Mouse (Mus musculus) intestine, embryonic 14.5 days (tissue): Measurements from ENCODE around the gene Ckap2l. TPM values are rescaled to one million over a fixed set of nuclear protein-coding genes. Genes with fewer than 3 reads are reported as not detected.

ENCODE experiments used
- ATAC-seq: fragments of 200-750 bp; cut with Nextera tagmentation; replicated peaks from 2 replicates; pipeline ENCODE4 v1.8.0; 2017; ENCODE audit warnings: low read depth, moderate number of reproducible peaks, moderate TSS enrichment, moderate library complexity; ENCODE audit not compliant: low FRiP score, low TSS enrichment
- DNase-seq: peaks from one replicate; pipeline ENCODE4 v3.0.0-alpha.2; 2018; ENCODE audit warnings: low spot score
- H3K27ac ChIP-seq: fragments of 300-500 bp; sonication (generic); 2 replicates; pipeline ENCODE4 v1.5.1; 2014; ENCODE audit warnings: low read depth, mild to moderate bottlenecking, control low read depth
- H3K27me3 ChIP-seq: fragments of 300-500 bp; sonication (generic); replicated peaks from 2 replicates; pipeline ENCODE4 v1.6.1; 2014; ENCODE audit warnings: low read length, control low read depth; ENCODE audit not compliant: control insufficient read depth, insufficient read depth
- H3K36me3 ChIP-seq: fragments of 300-500 bp; sonication (generic); 2 replicates; pipeline ENCODE4 v1.6.1; 2014; ENCODE audit warnings: low read length, control low read depth; ENCODE audit not compliant: control insufficient read depth, insufficient read depth
- H3K4me1 ChIP-seq: fragments of 300-500 bp; sonication (generic); replicated peaks from 2 replicates; pipeline ENCODE4 v1.6.1; 2014; ENCODE audit warnings: low read length, control low read depth, mixed read lengths; ENCODE audit not compliant: control insufficient read depth, insufficient read depth
- H3K4me2 ChIP-seq: fragments of 300-500 bp; sonication (generic); 2 replicates; pipeline ENCODE4 v1.6.1; 2014; ENCODE audit warnings: low read length
- H3K4me3 ChIP-seq: fragments of 300-500 bp; sonication (generic); 2 replicates; pipeline ENCODE4 v1.5.1; 2014; ENCODE audit warnings: low read depth, low read length, control low read depth, mixed read lengths
- H3K9ac ChIP-seq: fragments of 300-500 bp; sonication (generic); 2 replicates; pipeline ENCODE4 v1.6.1; 2014; ENCODE audit warnings: mild to moderate bottlenecking, low read length
- H3K9me3 ChIP-seq: fragments of 300-500 bp; sonication (generic); 2 replicates; pipeline ENCODE4 v1.6.1; 2016; ENCODE audit warnings: low read length, control low read depth; ENCODE audit not compliant: control insufficient read depth
- WGBS: fragments of 180-500 bp; shearing (Covaris S2); extraction: QIAGEN DNeasy Blood & Tissue Kit; methylation state at CpG from one replicate; pipeline ENCODE4 v1.1.7; 2014; 5-methylcytosine and 5-hydroxymethylcytosine counted together
- polyA plus RNA-seq: library from polyadenylated mRNA; unstranded; fragments of >200 nt; fragmentation: Nextera tagmentation; extraction: Ambion mirVana; gene quantifications from 2 replicates; pipeline ENCODE4 v1.2.1, GENCODE M21; 2014

Gene Ckap2l
- polyA plus RNA-seq, 1 experiment from 2014 or later, result 48.6 TPM

GRCm38 (mm10) chr2:129258475-129259211 is 38.4 kb downstream of the Ckap2l start:
- no peak overlapping the region for H3K4me3 ChIP-seq
- 35% methylated on average over 7 of the region's 7 CpGs for WGBS
- H3K9ac ChIP-seq, result no peak overlapping the region
- DNase-seq, result peak; percentile 78
- H3K9me3 ChIP-seq, result no peaks in the 10 kb centered on the region
- H3K4me1 ChIP-seq, result peaks cover 7% of the 10 kb centered on the region; the same call in 1 of the 2 replicates
- no peak overlapping the region for H3K4me2 ChIP-seq
- H3K27me3 ChIP-seq, result no peaks in the 10 kb centered on the region
- ATAC-seq, result peak; percentile 32; the same call in 1 of the 2 replicates
- H3K27ac ChIP-seq, result peak overlapping the region; percentile 57
- no peaks in the 10 kb centered on the region for H3K36me3 ChIP-seq

- ATAC-seq (peak; percentile 67), DNase-seq (peak; percentile 62)
- 74% methylated on average over 3 of the region's 3 CpGs for WGBS
Measured at GRCm38 (mm10) chr2:129258056-129258455, 39.0 kb downstream of the Ckap2l start.

GRCm38 (mm10) chr2:129256006-129256405 is 41.0 kb downstream of the Ckap2l start:
- DNase-seq, result peak; percentile 49
- H3K4me2 ChIP-seq, result no peak overlapping the region
- ATAC-seq, result no peak
- no peaks in the 10 kb centered on the region for H3K27me3 ChIP-seq
- H3K27ac ChIP-seq, result no peak overlapping the region
- no peak overlapping the region for H3K9ac ChIP-seq
- H3K4me3 ChIP-seq, result no peak overlapping the region
- no peaks in the 10 kb centered on the region for H3K9me3 ChIP-seq
- WGBS, result 64% methylated on average over 4 of the region's 4 CpGs
- H3K36me3 ChIP-seq, result no peaks in the 10 kb centered on the region
- peaks cover 18% of the 10 kb centered on the region; the same call in 1 of the 2 replicates for H3K4me1 ChIP-seq

More at GRCm38 (mm10) chr2:129258056-129258455, 39.0 kb downstream of the Ckap2l start:
- H3K4me1 ChIP-seq, result peaks cover 13% of the 10 kb centered on the region; the same call in 1 of the 2 replicates
- no peak overlapping the region for H3K4me3 ChIP-seq
- no peaks in the 10 kb centered on the region for H3K27me3 ChIP-seq
- no peak overlapping the region for H3K4me2 ChIP-seq
- H3K9ac ChIP-seq, result no peak overlapping the region
- peak overlapping the region; percentile 57 for H3K27ac ChIP-seq
- no peaks in the 10 kb centered on the region for H3K9me3 ChIP-seq
- H3K36me3 ChIP-seq, result no peaks in the 10 kb centered on the region

GRCm38 (mm10) chr2:129254076-129254475 is 42.9 kb downstream of the Ckap2l start:
- no peak overlapping the region for H3K4me2 ChIP-seq
- DNase-seq (peak; percentile 40), ATAC-seq (peak; percentile 67)
- no peak overlapping the region for H3K9ac ChIP-seq
- H3K36me3 ChIP-seq, result no peaks in the 10 kb centered on the region
- no peak overlapping the region for H3K4me3 ChIP-seq
- H3K27ac ChIP-seq, result peak overlapping the region; percentile 60
- H3K9me3 ChIP-seq, result no peaks in the 10 kb centered on the region
- H3K27me3 ChIP-seq, result no peaks in the 10 kb centered on the region
- peaks cover 18% of the 10 kb centered on the region; the same call in 1 of the 2 replicates for H3K4me1 ChIP-seq
- 18% methylated on average over 2 of the region's 2 CpGs for WGBS

- peak overlapping the region; percentile 60 for H3K27ac ChIP-seq
- DNase-seq (no peak), ATAC-seq (0 out of 2 replicates have a peak, but pooled peaks have one; percentile 10)
- WGBS, result 35% methylated on average over 2 of the region's 2 CpGs
- H3K4me3 ChIP-seq, result no peak overlapping the region
- H3K27me3 ChIP-seq, result no peaks in the 10 kb centered on the region
- peaks cover 18% of the 10 kb centered on the region; the same call in 1 of the 2 replicates for H3K4me1 ChIP-seq
- no peaks in the 10 kb centered on the region for H3K9me3 ChIP-seq
- no peak overlapping the region for H3K4me2 ChIP-seq
- H3K9ac ChIP-seq, result no peak overlapping the region
- H3K36me3 ChIP-seq, result no peaks in the 10 kb centered on the region
Measured at GRCm38 (mm10) chr2:129253631-129253970, 43.4 kb downstream of the Ckap2l start.

GRCm38 (mm10) chr2:129252836-129253630 is 44.0 kb downstream of the Ckap2l start:
- DNase-seq (peak; percentile 52), ATAC-seq (no peak)
- Histone ChIP-seq H3K27me3 (no peaks in the 10 kb centered on the region), H3K27ac (peak overlapping the region; percentile 60), H3K36me3 (no peaks in the 10 kb centered on the region), H3K9me3 (no peaks in the 10 kb centered on the region), H3K4me2 (no peak overlapping the region), H3K9ac (no peak overlapping the region), H3K4me3 (no peak overlapping the region), H3K4me1 (peaks cover 18% of the 10 kb centered on the region; the same call in 1 of the 2 replicates)
- WGBS, result 83% methylated on average over 19 of the region's 19 CpGs

- no peak for DNase-seq
- H3K9me3 ChIP-seq, result no peaks in the 10 kb centered on the region
- no peaks in the 10 kb centered on the region for H3K27me3 ChIP-seq
- no peak overlapping the region for H3K9ac ChIP-seq
- H3K4me2 ChIP-seq, result no peak overlapping the region
- H3K4me3 ChIP-seq, result no peak overlapping the region
- no peak for ATAC-seq
- H3K27ac ChIP-seq, result no peak overlapping the region
- 44% methylated on average over 1 of the region's 1 CpGs for WGBS
- H3K36me3 ChIP-seq, result no peaks in the 10 kb centered on the region
- H3K4me1 ChIP-seq, result peaks cover 22% of the 10 kb centered on the region
Measured at GRCm38 (mm10) chr2:129249321-129249720, 47.7 kb downstream of the Ckap2l start.

- Histone ChIP-seq H3K9me3 (no peaks in the 10 kb centered on the region), H3K4me2 (no peak overlapping the region), H3K4me3 (no peak overlapping the region), H3K4me1 (peaks cover 11% of the 10 kb centered on the region; the same call in 1 of the 2 replicates), H3K36me3 (no peaks in the 10 kb centered on the region), H3K27me3 (no peaks in the 10 kb centered on the region), H3K27ac (no peak overlapping the region), H3K9ac (no peak overlapping the region)
- ATAC-seq (no peak), DNase-seq (no peak)
- WGBS, result 91% methylated on average over 7 of the region's 7 CpGs
Measured at GRCm38 (mm10) chr2:129247707-129248121, 49.3 kb downstream of the Ckap2l start.
